Mouse (Mus musculus): ENCODE measurements around the gene Btbd9.
"Not testable (repeated sequence)": the region's sequence is repeated elsewhere in the genome, so short reads cannot be mapped to it uniquely, and the experiment has no call there.

Gene Btbd9

GRCm38 (mm10) chr17:30512531-30512930 lies 63.8 kb downstream of the Btbd9 start:
- no peak for DNase-seq (ENCODE audit: low read depth, low spot score)

DNA sequence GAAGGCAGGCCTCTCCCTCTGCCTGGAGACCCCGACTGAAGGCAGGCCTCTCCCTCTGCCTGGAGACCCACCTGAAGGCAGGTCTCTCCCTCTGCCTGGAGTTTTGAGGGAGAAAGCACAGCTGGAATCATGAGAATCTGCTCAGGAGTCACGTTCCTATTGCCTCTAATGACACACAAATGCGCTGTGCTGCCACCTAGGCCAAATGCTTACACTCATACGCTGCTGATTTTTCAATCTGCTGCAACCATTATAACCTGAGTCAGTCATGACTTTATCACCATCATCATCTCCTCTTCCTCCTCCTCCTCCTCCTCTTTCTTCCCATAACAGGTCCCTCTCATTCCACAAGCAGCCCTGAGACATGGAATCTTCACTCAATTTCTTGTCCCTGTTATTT lies 64.3 kb downstream of the Btbd9 start:
- DNase-seq (ENCODE audit: low read depth, low spot score): no peak

GRCm38 (mm10) chr17:30511399-30511798 lies 64.9 kb downstream of the Btbd9 start:
- no peak for DNase-seq (ENCODE audit: low read depth, low spot score)

GRCm38 (mm10) chr17:30510171-30510570 lies 66.1 kb downstream of the Btbd9 start:
- DNase-seq (ENCODE audit: low read depth, low spot score): no peak

DNA sequence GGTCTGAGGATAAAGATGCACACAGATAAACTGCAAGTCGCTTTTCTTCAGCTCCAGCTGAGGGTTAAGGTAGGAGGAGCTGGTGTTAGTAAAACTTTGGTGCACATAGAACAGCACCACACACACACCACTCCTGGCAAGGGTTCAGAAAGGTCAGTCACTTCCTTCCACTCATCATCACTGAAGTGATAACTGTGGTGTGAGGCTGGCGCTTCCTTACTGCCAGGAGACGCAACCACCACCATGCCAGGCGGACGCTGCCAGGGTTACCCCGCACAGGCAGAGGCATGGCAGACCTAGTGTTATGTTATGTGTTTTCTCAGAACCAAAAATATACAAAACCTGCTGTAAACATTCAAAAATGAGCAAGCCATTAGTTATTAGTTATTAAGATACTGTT lies 66.6 kb downstream of the Btbd9 start:
- DNase-seq (ENCODE audit: low read depth, low spot score): no peak

GRCm38 (mm10) chr17:30507636-30508576 lies 68.4 kb downstream of the Btbd9 start:
- no peak for DNase-seq (ENCODE audit: low read depth, low spot score)

DNA sequence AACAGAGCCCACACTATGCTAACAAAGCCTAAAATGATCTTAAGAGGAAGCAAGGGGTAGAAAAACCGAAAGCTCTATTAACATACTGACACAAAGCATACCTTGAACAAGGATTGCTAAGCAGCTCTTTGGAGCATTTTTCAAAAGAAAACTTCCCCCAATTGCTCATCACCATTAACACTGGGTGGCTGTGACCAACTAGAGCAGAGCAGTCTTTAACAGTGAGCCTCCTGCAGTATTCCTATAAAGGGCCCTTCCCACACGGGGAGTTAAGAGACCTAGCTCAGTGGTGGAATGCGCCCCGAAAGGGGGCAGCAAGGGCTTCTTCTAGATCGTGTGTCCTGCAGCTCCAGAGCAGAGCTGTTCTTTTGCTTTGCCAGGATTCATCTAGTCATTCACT lies 69.4 kb downstream of the Btbd9 start:
- DNase-seq (ENCODE audit: low read depth, low spot score): no peak

DNA sequence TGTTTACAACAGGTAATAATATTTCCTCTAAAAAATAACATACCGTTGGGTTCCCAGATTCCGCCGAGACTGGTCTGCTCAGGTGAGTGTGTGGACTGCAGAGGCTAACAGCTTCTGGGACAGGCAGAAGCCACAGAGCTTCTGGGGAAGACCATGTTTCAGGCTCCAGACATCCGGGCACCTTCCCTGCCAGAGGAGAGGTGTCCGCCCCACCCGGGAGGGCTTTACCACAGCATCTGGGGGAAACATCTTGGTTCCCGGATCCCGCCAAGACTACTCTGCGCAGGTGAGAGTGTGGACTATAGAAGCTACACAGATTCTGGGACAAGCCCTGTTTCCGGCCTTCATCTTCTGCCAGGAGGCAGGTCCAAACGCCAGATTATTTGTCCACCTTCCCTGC lies 76.7 kb downstream of the Btbd9 start:
- DNase-seq (ENCODE audit: low read depth, low spot score): not testable (repeated sequence)

DNA sequence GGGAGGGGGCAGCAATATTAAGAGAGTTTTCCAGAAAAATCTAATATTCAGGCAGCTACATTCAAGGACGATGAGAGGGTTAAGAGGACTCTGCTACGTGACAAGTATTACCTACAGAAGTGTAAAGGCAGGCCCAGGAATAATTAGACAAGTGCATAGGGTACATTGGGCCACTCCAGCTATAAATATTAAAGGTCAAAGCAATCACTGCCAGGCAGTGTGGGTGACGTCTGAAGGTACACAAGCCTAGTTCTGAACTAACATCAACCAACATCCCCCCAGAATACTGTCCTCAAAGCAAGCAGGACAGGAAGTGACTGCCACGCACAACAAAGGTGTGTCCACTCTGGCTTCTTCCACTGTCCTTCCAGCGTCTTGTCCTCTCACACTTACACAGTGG lies 77.5 kb downstream of the Btbd9 start:
- DNase-seq (ENCODE audit: low read depth, low spot score): peak; percentile 18

- DNase-seq (ENCODE audit: low read depth, low spot score): peak; percentile 84
Measured at GRCm38 (mm10) chr17:30498376-30498719, 77.9 kb downstream of the Btbd9 start.

GRCm38 (mm10) chr17:30497525-30498375 lies 78.5 kb downstream of the Btbd9 start:
- no peak for DNase-seq (ENCODE audit: low read depth, low spot score)

DNA sequence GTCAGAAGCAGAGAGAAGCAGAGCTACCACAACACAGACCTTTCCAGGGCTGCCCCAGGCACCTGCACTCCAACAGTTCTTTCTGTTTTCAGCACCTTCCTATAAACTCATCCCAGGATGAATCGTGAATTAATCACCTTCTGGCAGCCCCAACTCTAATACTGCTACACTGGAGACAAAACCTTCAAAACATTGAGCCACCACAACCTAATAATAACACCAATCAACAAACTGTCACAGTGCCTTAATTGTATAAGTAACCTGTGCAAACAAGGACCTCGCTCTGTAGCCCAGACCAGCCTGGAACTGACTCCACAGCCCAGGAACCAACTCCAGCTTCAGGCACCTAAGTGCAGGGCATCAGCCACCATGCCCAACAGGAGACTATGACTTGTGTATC lies 80.7 kb downstream of the Btbd9 start:
- no peak for DNase-seq (ENCODE audit: low read depth, low spot score)

DNA sequence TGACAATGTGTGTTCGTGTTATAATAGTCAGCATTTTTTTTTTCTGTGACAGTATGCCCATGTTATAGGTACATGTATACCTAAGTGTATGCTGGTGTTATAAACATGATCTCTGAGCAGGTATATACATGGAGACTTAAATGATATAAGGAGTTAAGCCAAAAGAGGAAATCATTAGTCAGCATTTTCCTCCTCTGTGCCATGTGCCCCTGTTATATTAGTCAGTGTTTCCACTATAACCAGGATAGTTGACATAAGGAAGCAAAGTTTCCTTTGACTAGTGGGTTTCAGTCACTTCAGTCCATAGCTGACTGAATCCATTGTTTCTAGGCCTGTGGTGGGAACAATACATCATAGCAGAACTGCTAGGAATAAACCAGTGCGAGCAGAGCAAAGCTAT lies 81.1 kb downstream of the Btbd9 start:
- DNase-seq (ENCODE audit: low read depth, low spot score): no peak

DNA sequence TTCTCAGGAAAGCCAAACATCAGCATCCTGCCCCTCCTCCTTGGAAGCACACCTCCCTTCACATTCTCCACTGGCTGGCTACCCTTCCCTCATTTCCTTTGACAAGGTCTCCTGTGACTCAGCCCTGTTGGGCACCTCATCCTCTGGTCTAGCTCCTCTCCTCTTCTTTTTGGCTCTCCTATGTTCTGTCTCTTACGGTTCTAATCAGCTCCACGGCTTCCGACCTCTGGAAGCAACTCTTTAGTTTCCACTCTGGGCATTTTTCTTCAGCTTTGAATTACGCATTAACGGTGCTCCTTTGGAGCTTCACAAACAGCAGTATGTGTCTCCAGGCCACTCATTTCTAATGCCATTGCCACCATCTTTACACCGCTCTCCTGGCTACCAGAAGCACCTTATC lies 82.8 kb downstream of the Btbd9 start:
- no peak for DNase-seq (ENCODE audit: low read depth, low spot score)

DNA sequence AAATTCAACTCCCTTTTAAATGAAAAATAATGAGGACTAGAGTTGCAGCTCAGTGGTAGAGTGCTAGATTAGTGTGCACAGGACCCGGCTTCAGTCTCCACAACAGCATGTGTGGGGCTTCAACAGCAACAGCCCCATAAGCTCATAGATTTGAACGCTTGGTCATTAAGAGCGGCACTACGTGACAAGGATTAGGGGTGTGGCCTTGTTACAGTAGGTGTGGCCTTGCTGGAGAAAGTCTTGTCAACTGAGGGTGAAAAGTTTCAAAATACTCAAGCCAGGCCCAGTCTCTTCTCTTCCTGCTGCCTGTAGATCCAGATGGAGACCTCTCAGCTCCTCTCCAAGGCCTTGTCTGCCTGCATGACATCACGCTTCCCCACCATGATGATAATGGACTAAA lies 84.1 kb downstream of the Btbd9 start:
- no peak for DNase-seq (ENCODE audit: low read depth, low spot score)

GRCm38 (mm10) chr17:30491601-30492000 lies 84.7 kb downstream of the Btbd9 start:
- no peak for DNase-seq (ENCODE audit: low read depth, low spot score)

- DNase-seq (ENCODE audit: low read depth, low spot score): no peak
Measured at GRCm38 (mm10) chr17:30490601-30491000, 85.7 kb downstream of the Btbd9 start.

GRCm38 (mm10) chr17:30490086-30490485 lies 86.2 kb downstream of the Btbd9 start:
- DNase-seq (ENCODE audit: low read depth, low spot score): no peak

DNA sequence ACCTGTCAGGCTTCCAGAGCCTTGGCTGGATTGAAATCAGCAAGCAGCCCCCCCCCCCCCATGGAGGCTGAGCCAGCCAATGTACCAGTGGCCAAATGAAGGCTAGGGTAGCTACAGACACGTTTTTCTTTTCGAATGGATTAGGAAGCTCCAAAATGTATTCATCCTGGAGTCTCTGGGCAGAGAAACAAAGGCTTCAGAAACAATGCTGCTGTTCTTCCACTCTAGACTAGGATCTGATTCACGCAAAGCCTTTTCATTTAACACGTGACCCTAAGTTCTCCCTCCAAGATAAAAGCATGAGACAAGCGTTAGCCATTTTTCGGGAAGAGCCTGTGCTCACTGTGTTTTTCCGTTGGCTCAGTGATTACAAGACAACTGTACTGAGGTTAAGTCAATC lies 86.7 kb downstream of the Btbd9 start:
- no peak for DNase-seq (ENCODE audit: low read depth, low spot score)

GRCm38 (mm10) chr17:30487695-30488094 lies 88.6 kb downstream of the Btbd9 start:
- DNase-seq (ENCODE audit: low read depth, low spot score): no peak

GRCm38 (mm10) chr17:30485067-30485854 lies 91.0 kb downstream of the Btbd9 start:
- DNase-seq (ENCODE audit: low read depth, low spot score): no peak

All from skeletal muscle tissue, adult 2 months (tissue).